Mouse (Mus musculus) CH12.LX (cell line): ENCODE results near the gene 0610012G03Rik. TPM values are rescaled to one million over a fixed set of nuclear protein-coding genes. Genes with fewer than 3 reads are reported as not detected.

Experiments
- DNase-seq: peaks from one replicate; pipeline ENCODE4 v3.0.0-alpha.2; 2013; ENCODE audit errors: extremely low read depth
- H3K27ac ChIP-seq: 2 replicates; pipeline ENCODE4 v1.5.1; 2012; ENCODE audit warnings: low read depth, mild to moderate bottlenecking, control low read depth, moderate library complexity; ENCODE audit not compliant: insufficient read depth
- H3K27me3 ChIP-seq: replicated peaks from 2 replicates; pipeline ENCODE3; 2012; ENCODE audit warnings: inconsistent platforms
- H3K36me3 ChIP-seq, 2 experiments: replicated peaks in 1 of 2; 2 replicates each; pipeline versions ENCODE3 to v1.6.1; 2012; ENCODE audit warnings: inconsistent platforms in 1 of 2, low read length in 1 of 2, mild to moderate bottlenecking in 1 of 2, mixed read lengths in 1 of 2, moderate library complexity in 1 of 2; ENCODE audit not compliant: control insufficient read depth in 1 of 2, insufficient read depth in 1 of 2
- H3K4me1 ChIP-seq, 2 experiments: 2 replicates each; pipeline ENCODE4 v1.6.1; 2012; ENCODE audit warnings: inconsistent platforms in 1 of 2, moderate library complexity in 1 of 2; ENCODE audit not compliant: insufficient read depth in 2 of 2, control insufficient read depth in 1 of 2
- H3K4me2 ChIP-seq: 2 replicates; pipeline ENCODE4 v1.6.1; 2012; ENCODE audit warnings: low read depth, mild to moderate bottlenecking, control low read depth; ENCODE audit not compliant: poor library complexity, insufficient read depth, severe bottlenecking
- H3K4me3 ChIP-seq, 3 experiments: fragments of 150-350 bp in 1 of 3; sonication (generic) in 1 of 3; replicated peaks in 1 of 3; 2 replicates each; pipeline versions ENCODE3 to v1.5.1; 2011 to 2012; ENCODE audit warnings: low read depth in 2 of 3, low read length in 2 of 3, mild to moderate bottlenecking in 2 of 3, moderate library complexity in 2 of 3, control low read depth in 1 of 3, improper control_type of control experiment in 1 of 3, inconsistent platforms in 1 of 3, mixed read lengths in 1 of 3; ENCODE audit not compliant: poor library complexity in 1 of 3
- H3K79me2 ChIP-seq: replicated peaks from 2 replicates; pipeline ENCODE4 v1.6.1; 2012; ENCODE audit warnings: mild to moderate bottlenecking, moderate library complexity; ENCODE audit not compliant: control insufficient read depth, poor library complexity, insufficient read depth, severe bottlenecking; ENCODE audit errors: extremely low read depth
- H3K9ac ChIP-seq: 2 replicates; pipeline ENCODE4 v1.6.1; 2012; ENCODE audit warnings: low read depth, mild to moderate bottlenecking, control low read depth, moderate library complexity; ENCODE audit not compliant: insufficient read depth
- H3K9me3 ChIP-seq: replicated peaks from 2 replicates; pipeline ENCODE3; 2012; ENCODE audit warnings: low read length, inconsistent platforms, mixed read lengths
- BHLHE40 ChIP-seq: IDR thresholded peaks from 2 replicates; pipeline ENCODE4 v1.6.1; 2011; ENCODE audit warnings: mild to moderate bottlenecking, low read depth, low read length, improper control_type of control experiment
- CHD1 ChIP-seq: IDR thresholded peaks from 2 replicates; pipeline ENCODE4 v1.6.1; 2012; ENCODE audit warnings: low read depth, low read length, improper control_type of control experiment, inconsistent platforms
- CTCF ChIP-seq, 2 experiments: IDR thresholded peaks in 1 of 2; conservative IDR thresholded peaks in 1 of 2; 2 replicates each; pipeline ENCODE4 v1.5.1; 2011 to 2012; ENCODE audit warnings: low read depth in 2 of 2, low read length in 2 of 2, improper control_type of control experiment in 1 of 2, inconsistent platforms in 1 of 2, mild to moderate bottlenecking in 1 of 2, moderate library complexity in 1 of 2
- E2F4 ChIP-seq: IDR thresholded peaks from 2 replicates; pipeline ENCODE4 v1.6.1; 2011; ENCODE audit warnings: low read depth, low read length, improper control_type of control experiment; ENCODE audit not compliant: insufficient replicate concordance
- ELF1 ChIP-seq: IDR thresholded peaks from 2 replicates; pipeline ENCODE4 v1.6.1; 2014; ENCODE audit warnings: low read depth, mild to moderate bottlenecking, inconsistent platforms, low read length, improper control_type of control experiment
- EP300 ChIP-seq: IDR thresholded peaks from 2 replicates; pipeline ENCODE4 v1.6.1; 2011; ENCODE audit warnings: low read length, improper control_type of control experiment
- ETS1 ChIP-seq: conservative IDR thresholded peaks from 2 replicates; pipeline ENCODE4 v1.6.1; 2012; ENCODE audit warnings: low read depth, mild to moderate bottlenecking, inconsistent platforms, low read length, improper control_type of control experiment, moderate library complexity
- GABPA ChIP-seq: IDR thresholded peaks from 2 replicates; pipeline ENCODE4 v1.6.1; 2012; ENCODE audit warnings: low read depth, low read length, improper control_type of control experiment, inconsistent platforms; ENCODE audit not compliant: insufficient replicate concordance
- JUN ChIP-seq: IDR thresholded peaks from 2 replicates; pipeline ENCODE4 v1.6.1; 2011; ENCODE audit warnings: low read depth, mild to moderate bottlenecking, low read length, improper control_type of control experiment, moderate library complexity; ENCODE audit not compliant: insufficient read depth
- KAT2A ChIP-seq: IDR thresholded peaks from 2 replicates; pipeline ENCODE4 v1.6.1; 2012; ENCODE audit warnings: low read length, improper control_type of control experiment, inconsistent platforms; ENCODE audit not compliant: insufficient replicate concordance
- MAFK ChIP-seq: IDR thresholded peaks from 2 replicates; pipeline ENCODE4 v1.6.1; 2011; ENCODE audit warnings: low read length, improper control_type of control experiment; ENCODE audit not compliant: insufficient replicate concordance
- MAZ ChIP-seq: IDR thresholded peaks from 2 replicates; pipeline ENCODE4 v1.6.1; 2012; ENCODE audit warnings: low read depth, mild to moderate bottlenecking, inconsistent platforms, low read length, improper control_type of control experiment, moderate library complexity
- MYC ChIP-seq: IDR thresholded peaks from 2 replicates; pipeline ENCODE4 v1.6.1; 2011; ENCODE audit warnings: low read depth, mild to moderate bottlenecking, improper control_type of control experiment, low read length
- PAX5 ChIP-seq: IDR thresholded peaks from 2 replicates; pipeline ENCODE4 v1.6.1; 2012; ENCODE audit warnings: low read length, inconsistent platforms, mixed read lengths
- RAD21 ChIP-seq: IDR thresholded peaks from 2 replicates; pipeline ENCODE4 v1.6.1; 2011; ENCODE audit warnings: low read depth, mild to moderate bottlenecking, low read length, improper control_type of control experiment, moderate library complexity
- SMC3 ChIP-seq: IDR thresholded peaks from 2 replicates; pipeline ENCODE4 v1.6.1; 2011; ENCODE audit warnings: low read depth, low read length, improper control_type of control experiment
- UBTF ChIP-seq: IDR thresholded peaks from 2 replicates; pipeline ENCODE4 v1.6.1; 2012; ENCODE audit warnings: low read depth, mild to moderate bottlenecking, inconsistent platforms, low read length, improper control_type of control experiment, moderate library complexity
- dilution Hi-C: fragments of 300-500 bp; cut with MboI; formaldehyde crosslinking; loops from 2 replicates; pipeline ENCODE4 v1.14.3; 2020; ENCODE audit warnings: low sequenced_read_pairs; ENCODE audit not compliant: extremely low pct_unique_long_range_greater_than_20kb, extremely low pct_ligation_motif_present
- in situ Hi-C: fragments of 300-500 bp; cut with MboI; formaldehyde crosslinking; loops from 3 replicates; pipeline ENCODE4 v1.14.3; 2019; ENCODE audit warnings: low sequenced_read_pairs, low pct_ligation_motif_present, low pct_unique_long_range_greater_than_20kb, mixed read lengths
- polyA plus RNA-seq: library from polyadenylated mRNA; unstranded; fragments of >175 nt; gene quantifications from 2 replicates; pipeline ENCODE4 v1.2.1, GENCODE M21; 2012; ENCODE audit warnings: low read depth; ENCODE audit not compliant: insufficient read length
- total RNA-seq, 2 experiments: library from RNA; depleted of rRNA; stranded (reverse); fragments of 300-350 nt in 1 of 2; fragments of >200 nt in 1 of 2; gene quantifications; 2 replicates each; pipeline ENCODE4 v1.2.3; 2012 to 2014

0610012G03Rik gene
- total and polyA plus RNA-seq, 3 experiments = 29.4 to 48.0 (median 38.0) TPM

- H3K27me3 ChIP-seq = no peaks in the 10 kb centered on the region
These were observed 16.0 kb downstream of the 0610012G03Rik start for GRCm38 (mm10) chr16:31932255-31932654.

DNA sequence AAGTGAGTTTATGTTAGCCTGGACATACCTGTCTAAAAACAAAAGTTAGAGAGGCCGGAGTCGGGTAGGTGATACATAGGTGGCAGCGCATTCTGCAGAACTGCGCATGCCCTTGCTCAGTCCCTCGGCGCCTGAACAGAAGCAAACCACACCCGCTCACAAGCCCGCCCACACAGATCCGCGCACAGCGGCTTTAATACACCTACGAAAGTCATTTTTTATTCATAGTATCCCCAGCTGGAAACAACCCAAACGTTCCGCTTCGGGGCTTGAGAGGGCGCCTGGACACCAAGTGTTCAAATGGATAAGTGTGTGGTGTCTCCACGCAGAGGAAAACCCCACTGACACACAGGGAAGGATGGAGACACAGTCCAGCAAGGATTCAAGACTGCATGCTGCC is 17.0 kb downstream of the 0610012G03Rik start:
- dilution Hi-C loops = no loop called here
- Histone ChIP-seq H3K4me2 (no peak overlapping the region), H3K79me2 (peaks cover 4% of the 10 kb centered on the region), H3K9ac (no peak overlapping the region), H3K27ac (no peak overlapping the region), H3K4me3 (peak overlapping the region in 1 of 3 experiments; percentile 16), H3K4me1 (peaks cover 5 to 25% of the 10 kb centered on the region in 2 experiments), H3K36me3 (peaks cover 9 to 74% of the 10 kb centered on the region in 2 experiments), H3K9me3 (peaks cover 74% of the 10 kb centered on the region)
- in situ Hi-C loops = no loop called here
- no peak for DNase-seq
- no peak for TF ChIP-seq CHD1
- TF ChIP-seq, all 38 proteins: peak for 0
- no peaks in the 10 kb centered on the region for H3K27me3 ChIP-seq

More at GRCm38 (mm10) chr16:31932255-31932654, 16.0 kb downstream of the 0610012G03Rik start:
- peaks cover 9 to 76% of the 10 kb centered on the region in 2 experiments for H3K36me3 ChIP-seq
- dilution Hi-C loops = no loop called here
- H3K79me2 ChIP-seq = peaks cover 4% of the 10 kb centered on the region; the same call in 1 of the 2 replicates
- H3K4me2 ChIP-seq = no peak overlapping the region
- H3K9me3 ChIP-seq = peaks cover 78% of the 10 kb centered on the region
- H3K4me1 ChIP-seq = peaks cover 5 to 24% of the 10 kb centered on the region in 2 experiments; a peak in 3 of 4 replicates
- peak overlapping the region in 1 of 3 experiments; percentile 0 for H3K4me3 ChIP-seq
- no peak overlapping the region for H3K9ac ChIP-seq
- H3K27ac ChIP-seq = no peak overlapping the region
- no peak for DNase-seq
- in situ Hi-C loops = no loop called here
- TF ChIP-seq CTCF (conservative IDR thresholded peaks at IDR 0.05 in 1 of 2, IDR thresholded peaks at IDR 0.05 in 1 of 2; ENCODE audit: low read depth in 2 of 2, low read length in 2 of 2) = no peak
- no peak for TF ChIP-seq ELF1
- TF ChIP-seq BHLHE40 = no peak
- no peak for TF ChIP-seq SMC3
- no peak for TF ChIP-seq EP300
- TF ChIP-seq PAX5 = no peak
- no peak for TF ChIP-seq UBTF
- no peak for TF ChIP-seq MYC
- no peak for TF ChIP-seq JUN
- TF ChIP-seq GABPA = no peak
- no peak for TF ChIP-seq RAD21
- no peak for TF ChIP-seq KAT2A
- TF ChIP-seq ETS1 = no peak
- TF ChIP-seq MAFK = no peak
- TF ChIP-seq MAZ = no peak
- TF ChIP-seq E2F4 = no peak
